Mouse (Mus musculus) macrophage (primary cell): ENCODE data around the gene Unc45a. TPM values are rescaled to one million over a fixed set of nuclear protein-coding genes. Genes with fewer than 3 reads are reported as not detected.
A peak's percentile ranks its signal among the peaks of the same experiment; 100 is the strongest.

ENCODE experiments used
- H3K27ac ChIP-seq: fragments of 350-480 bp; formaldehyde crosslinking; 2 replicates; pipeline ENCODE4 v1.9.0; 2021
- H3K36me3 ChIP-seq: fragments of 350-480 bp; formaldehyde crosslinking; 2 replicates; pipeline ENCODE4 v1.9.0; 2021; ENCODE audit errors: inconsistent target
- H3K4me3 ChIP-seq: fragments of 350-480 bp; formaldehyde crosslinking; 2 replicates; pipeline ENCODE4 v1.9.0; 2021; ENCODE audit errors: inconsistent target
- H3K79me2 ChIP-seq: fragments of 350-480 bp; formaldehyde crosslinking; 2 replicates; pipeline ENCODE4 v1.9.0; 2021; ENCODE audit errors: inconsistent target
- WGBS: methylation state at CpG from one replicate; pipeline ENCODE4 v1.1.7; 2026; ENCODE audit warnings: inconsistent platforms; ENCODE audit not compliant: missing documents; 5-methylcytosine and 5-hydroxymethylcytosine counted together
- polyA plus RNA-seq: library from polyadenylated mRNA; stranded (reverse); fragments of 250-400 nt; gene quantifications from 3 replicates; pipeline ENCODE4 v1.2.4, GENCODE M21; 2018; ENCODE audit warnings: inconsistent platforms

Unc45a gene
- polyA plus RNA-seq, 1 experiment from 2014 or later, result 14.3 TPM

- H3K27ac ChIP-seq, result peak overlapping the region; percentile 56
- 14% methylated on average over 29 of the region's 37 CpGs for WGBS
Measured at GRCm38 (mm10) chr7:80294764-80295648, 45.8 kb downstream of the Unc45a start.

GRCm38 (mm10) chr7:80294062-80294763 is 46.6 kb downstream of the Unc45a start, which contains the start of gene Prc1:
Gene Prc1 (plus strand): TSS chr7:80294450.
- Histone ChIP-seq H3K4me3 (peak within 1 kb of the TSS; percentile 59), H3K79me2 (peaks cover 42% of the 10 kb centered on the region), H3K27ac (peak within 1 kb of the TSS; percentile 56), H3K36me3 (peaks cover 12% of the 10 kb centered on the region; the same call in 1 of the 2 replicates)
- under 1% methylated on average over 51 of the region's 52 CpGs for WGBS

More at GRCm38 (mm10) chr7:80294764-80295648, 45.8 kb downstream of the Unc45a start:
- Histone ChIP-seq H3K4me3 (peak overlapping the region; percentile 59), H3K36me3 (peaks cover 10% of the 10 kb centered on the region; the same call in 1 of the 2 replicates), H3K79me2 (peaks cover 50% of the 10 kb centered on the region)

- H3K27ac ChIP-seq, result no peak overlapping the region
- no peak overlapping the region for H3K4me3 ChIP-seq
- 95% methylated on average over 10 of the region's 10 CpGs for WGBS
- H3K79me2 ChIP-seq, result no peaks in the 10 kb centered on the region
- peaks cover 66% of the 10 kb centered on the region for H3K36me3 ChIP-seq
Measured at GRCm38 (mm10) chr7:80287736-80288135, 53.1 kb downstream of the Unc45a start.

GRCm38 (mm10) chr7:80285725-80286124 is 55.1 kb downstream of the Unc45a start:
- H3K27ac ChIP-seq, result no peak overlapping the region
- 96% methylated on average over 6 of the region's 6 CpGs for WGBS

GRCm38 (mm10) chr7:80284391-80284790 is 56.4 kb downstream of the Unc45a start:
- no peaks in the 10 kb centered on the region for H3K79me2 ChIP-seq
- H3K36me3 ChIP-seq, result peaks cover 74% of the 10 kb centered on the region
- H3K27ac ChIP-seq, result no peak overlapping the region
- WGBS, result 98% methylated on average over 5 of the region's 5 CpGs
- H3K4me3 ChIP-seq, result no peak overlapping the region

More at GRCm38 (mm10) chr7:80285725-80286124, 55.1 kb downstream of the Unc45a start:
- no peaks in the 10 kb centered on the region for H3K79me2 ChIP-seq
- no peak overlapping the region for H3K4me3 ChIP-seq
- peaks cover 73% of the 10 kb centered on the region for H3K36me3 ChIP-seq

GRCm38 (mm10) chr7:80283226-80283918 is 57.4 kb downstream of the Unc45a start:
- Histone ChIP-seq H3K36me3 (peaks cover 83% of the 10 kb centered on the region), H3K4me3 (no peak overlapping the region), H3K27ac (no peak overlapping the region), H3K79me2 (no peaks in the 10 kb centered on the region)
- WGBS, result 96% methylated on average over 3 of the region's 3 CpGs

GRCm38 (mm10) chr7:80281646-80282045 is 59.2 kb downstream of the Unc45a start:
- Histone ChIP-seq H3K36me3 (peaks cover 79% of the 10 kb centered on the region), H3K4me3 (no peak overlapping the region), H3K79me2 (no peaks in the 10 kb centered on the region), H3K27ac (no peak overlapping the region)
- 94% methylated on average over 3 of the region's 3 CpGs for WGBS

- 94% methylated on average over 2 of the region's 2 CpGs for WGBS
- no peak overlapping the region for H3K27ac ChIP-seq
- no peaks in the 10 kb centered on the region for H3K79me2 ChIP-seq
- H3K36me3 ChIP-seq, result peaks cover 79% of the 10 kb centered on the region
- H3K4me3 ChIP-seq, result no peak overlapping the region
Measured at GRCm38 (mm10) chr7:80280998-80281397, 59.8 kb downstream of the Unc45a start.

- H3K36me3 ChIP-seq, result peaks cover 77% of the 10 kb centered on the region
- H3K27ac ChIP-seq, result no peak overlapping the region
- no peaks in the 10 kb centered on the region for H3K79me2 ChIP-seq
- 97% methylated on average over 8 of the region's 10 CpGs for WGBS
- H3K4me3 ChIP-seq, result no peak overlapping the region
Measured at GRCm38 (mm10) chr7:80280032-80280431, 60.8 kb downstream of the Unc45a start.

- Histone ChIP-seq H3K4me3 (no peak overlapping the region), H3K79me2 (peaks cover 6% of the 10 kb centered on the region; the same call in 1 of the 2 replicates), H3K27ac (no peak overlapping the region), H3K36me3 (peaks cover 65% of the 10 kb centered on the region)
- WGBS, result 89% methylated on average over 4 of the region's 4 CpGs
Measured at GRCm38 (mm10) chr7:80276374-80276773, 64.4 kb downstream of the Unc45a start.

Other genes starting within 250 kb of the Unc45a start
- 72.5 to 101 TPM (median 88.0 TPM) in 3 replicates for gene Idh2, start 225.6 kb downstream of the Unc45a start, polyA plus RNA-seq
- 6.0 to 23.1 TPM (median 10.0 TPM) in 3 replicates for gene Sema4b, start 154.2 kb downstream of the Unc45a start, polyA plus RNA-seq
- 28.5 to 81.1 TPM (median 68.2 TPM) in 3 replicates for gene Cib1, start 108.2 kb downstream of the Unc45a start, polyA plus RNA-seq
- gene Gdpgp1, start 108.1 kb downstream of the Unc45a start, polyA plus RNA-seq, result 2.7 to 3.2 TPM (median 3.1 TPM) in 3 replicates
- 0.06 to 0.07 TPM in 2 of 3 replicates, not detected in the other for gene Ttll13, start 94.6 kb downstream of the Unc45a start, polyA plus RNA-seq
- gene Ngrn, start 79.8 kb downstream of the Unc45a start, polyA plus RNA-seq, result 10.5 to 19.3 TPM (median 14.7 TPM) in 3 replicates
- 9.4 to 14.3 TPM (median 12.9 TPM) in 3 replicates for gene Vps33b, start 71.4 kb downstream of the Unc45a start, polyA plus RNA-seq
- gene Prc1, start 46.6 kb downstream of the Unc45a start, polyA plus RNA-seq, result 2.1 to 15.2 TPM (median 9.7 TPM) in 3 replicates
- 2.3 to 2.8 TPM (median 2.4 TPM) in 3 replicates for gene Rccd1, start 16.6 kb downstream of the Unc45a start, polyA plus RNA-seq
- 6.0 to 14.5 TPM (median 10.1 TPM) in 3 replicates for gene Hddc3, start 2.1 kb upstream of the Unc45a start, polyA plus RNA-seq
- 15.9 to 83.7 TPM (median 73.2 TPM) in 3 replicates for gene Man2a2, start 30.4 kb upstream of the Unc45a start, polyA plus RNA-seq
- 96.8 to 128 TPM (median 114 TPM) in 3 replicates for gene Fes, start 46.9 kb upstream of the Unc45a start, polyA plus RNA-seq
- gene Furin, start 64.4 kb upstream of the Unc45a start, polyA plus RNA-seq, result 37.1 to 65.0 TPM (median 49.0 TPM) in 3 replicates
- gene Blm, start 194.1 kb upstream of the Unc45a start, polyA plus RNA-seq, result 2.5 to 9.1 TPM (median 7.2 TPM) in 3 replicates